Mouse (Mus musculus) embryonic facial prominence, embryonic 10.5 days (tissue): ENCODE data around the gene Ash1l. TPM values are rescaled to one million over a fixed set of nuclear protein-coding genes. Genes with fewer than 3 reads are reported as not detected.
A peak's percentile ranks its signal among the peaks of the same experiment; 100 is the strongest.

Experiments used
- DNase-seq: peaks from one replicate; pipeline ENCODE4 v3.0.0-alpha.2; 2017; ENCODE audit warnings: low spot score
- H3K27ac ChIP-seq: fragments of 300-500 bp; sonication (generic); replicated peaks from 2 replicates; pipeline ENCODE4 v1.5.1; 2016; ENCODE audit warnings: mild to moderate bottlenecking
- H3K27me3 ChIP-seq: fragments of 300-500 bp; sonication (generic); replicated peaks from 2 replicates; pipeline ENCODE4 v1.6.1; 2016; ENCODE audit warnings: low read depth, mild to moderate bottlenecking; ENCODE audit not compliant: poor library complexity, severe bottlenecking
- H3K36me3 ChIP-seq: fragments of 300-500 bp; sonication (generic); replicated peaks from 2 replicates; pipeline ENCODE4 v1.6.1; 2016; ENCODE audit warnings: mild to moderate bottlenecking, moderate library complexity
- H3K4me1 ChIP-seq: fragments of 300-500 bp; sonication (generic); 2 replicates; pipeline ENCODE4 v1.6.1; 2016
- H3K4me3 ChIP-seq: fragments of 300-500 bp; sonication (generic); 2 replicates; pipeline ENCODE4 v1.5.1; 2016; ENCODE audit warnings: mild to moderate bottlenecking, moderate library complexity
- H3K9me3 ChIP-seq: fragments of 300-500 bp; sonication (generic); 2 replicates; pipeline ENCODE4 v1.6.1; 2016; ENCODE audit warnings: mild to moderate bottlenecking
- WGBS: fragments of 180-500 bp; shearing (Covaris S2); methylation state at CpG from one replicate; pipeline ENCODE4 v1.1.7; 2016; 5-methylcytosine and 5-hydroxymethylcytosine counted together
- polyA plus RNA-seq: library from polyadenylated mRNA; unstranded; fragments of >200 nt; fragmentation: Nextera tagmentation; extraction: Ambion mirVana; gene quantifications from 2 replicates; pipeline ENCODE4 v1.2.1, GENCODE M21; 2016

Gene Ash1l
- polyA plus RNA-seq, result 14.9 and 16.3 TPM in 2 replicates

GRCm38 (mm10) chr3:88950576-88951326, at the start of gene Ash1l, which contains the start of gene Dap3:
Ash1l (plus strand) TSS chr3:88950622.
Dap3 (minus strand) TSS chr3:88951181.
- DNase-seq, result peak; percentile 85
- no peaks in the 10 kb centered on the region for H3K27me3 ChIP-seq
- H3K27ac ChIP-seq, result peak within 1 kb of the TSS; percentile 99
- WGBS, result under 1% methylated on average over 54 of the region's 64 CpGs
- H3K9me3 ChIP-seq, result no peaks in the 10 kb centered on the region
- H3K4me1 ChIP-seq, result peaks cover 35% of the 10 kb centered on the region
- H3K36me3 ChIP-seq, result 0 out of 2 replicates have a peak, but pooled peaks cover 2% of the 10 kb centered on the region
- H3K4me3 ChIP-seq, result peak within 1 kb of the TSS; percentile 94

DNA sequence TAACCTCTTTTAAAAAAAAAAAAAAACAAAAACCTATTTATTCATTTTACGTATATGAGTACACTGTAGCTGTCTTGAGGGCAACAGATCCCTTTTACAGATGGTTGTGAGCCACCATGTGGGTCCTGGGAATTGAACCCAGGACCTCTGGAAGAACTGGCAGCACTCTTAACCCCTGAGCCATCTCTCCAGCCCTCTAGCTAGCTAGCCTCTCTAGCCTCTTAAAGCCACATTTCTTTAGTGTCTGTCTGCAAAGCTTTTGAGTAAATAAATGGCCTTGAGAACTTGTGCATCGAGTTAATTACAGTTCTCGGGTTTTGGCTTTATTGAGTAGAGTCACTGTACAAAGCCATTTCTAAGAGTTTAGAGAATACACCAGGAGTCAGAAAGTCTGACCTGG, 45.6 kb upstream of the Ash1l start:
- peaks cover 100% of the 10 kb centered on the region for H3K36me3 ChIP-seq
- 93% methylated on average over 3 of the region's 3 CpGs for WGBS
- no peaks in the 10 kb centered on the region for H3K9me3 ChIP-seq
- no peak for DNase-seq
- no peak overlapping the region for H3K4me3 ChIP-seq
- H3K27me3 ChIP-seq, result no peaks in the 10 kb centered on the region
- H3K27ac ChIP-seq, result no peak overlapping the region
- no peaks in the 10 kb centered on the region for H3K4me1 ChIP-seq

DNA sequence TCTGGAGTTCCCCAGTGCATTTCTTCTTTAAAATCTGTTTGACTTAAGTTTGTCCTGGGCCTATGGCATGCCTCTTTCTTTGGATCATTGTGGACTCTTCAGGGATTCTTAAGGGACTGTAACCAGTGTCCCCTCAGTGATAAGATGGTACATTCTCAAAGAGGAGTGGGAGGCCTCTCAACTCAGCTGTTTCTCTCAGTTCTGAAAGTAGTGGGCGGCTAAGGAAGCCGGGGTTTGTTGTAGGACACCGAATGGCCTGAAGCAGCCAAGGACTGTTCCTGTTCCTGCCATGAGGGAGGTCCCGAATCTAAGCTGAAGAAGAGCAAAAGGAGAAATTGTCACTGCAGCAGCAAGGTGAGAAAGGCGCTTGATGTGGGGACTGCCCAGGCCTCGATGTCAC, 45.2 kb upstream of the Ash1l start:
- Histone ChIP-seq H3K9me3 (no peaks in the 10 kb centered on the region), H3K36me3 (peaks cover 100% of the 10 kb centered on the region), H3K27me3 (no peaks in the 10 kb centered on the region), H3K4me3 (no peak overlapping the region), H3K27ac (no peak overlapping the region), H3K4me1 (no peaks in the 10 kb centered on the region)
- DNase-seq, result no peak
- 93% methylated on average over 6 of the region's 6 CpGs for WGBS

DNA sequence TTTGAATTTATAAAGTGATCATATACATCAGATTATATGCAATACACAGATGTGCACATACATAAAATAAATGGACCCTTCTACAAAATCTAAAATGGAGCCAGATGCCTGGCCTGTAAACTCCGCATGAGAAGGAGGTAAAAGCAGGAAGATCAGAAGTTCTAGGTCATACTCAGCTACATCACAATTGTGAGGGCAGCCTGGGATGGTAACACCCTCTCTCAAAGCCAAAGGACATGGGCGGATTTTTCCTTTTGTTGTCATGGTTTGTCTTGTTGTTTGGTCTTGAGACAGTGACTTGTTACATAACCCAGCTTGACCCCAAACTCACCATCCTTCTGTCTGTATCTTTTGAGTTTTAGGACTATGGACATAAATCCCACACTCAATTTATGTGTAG, 44.7 kb upstream of the Ash1l start:
- no peaks in the 10 kb centered on the region for H3K9me3 ChIP-seq
- 86% methylated on average over 2 of the region's 2 CpGs for WGBS
- no peaks in the 10 kb centered on the region for H3K27me3 ChIP-seq
- peaks cover 100% of the 10 kb centered on the region for H3K36me3 ChIP-seq
- DNase-seq, result no peak
- no peak overlapping the region for H3K4me3 ChIP-seq
- no peak overlapping the region for H3K27ac ChIP-seq
- H3K4me1 ChIP-seq, result no peaks in the 10 kb centered on the region

DNA sequence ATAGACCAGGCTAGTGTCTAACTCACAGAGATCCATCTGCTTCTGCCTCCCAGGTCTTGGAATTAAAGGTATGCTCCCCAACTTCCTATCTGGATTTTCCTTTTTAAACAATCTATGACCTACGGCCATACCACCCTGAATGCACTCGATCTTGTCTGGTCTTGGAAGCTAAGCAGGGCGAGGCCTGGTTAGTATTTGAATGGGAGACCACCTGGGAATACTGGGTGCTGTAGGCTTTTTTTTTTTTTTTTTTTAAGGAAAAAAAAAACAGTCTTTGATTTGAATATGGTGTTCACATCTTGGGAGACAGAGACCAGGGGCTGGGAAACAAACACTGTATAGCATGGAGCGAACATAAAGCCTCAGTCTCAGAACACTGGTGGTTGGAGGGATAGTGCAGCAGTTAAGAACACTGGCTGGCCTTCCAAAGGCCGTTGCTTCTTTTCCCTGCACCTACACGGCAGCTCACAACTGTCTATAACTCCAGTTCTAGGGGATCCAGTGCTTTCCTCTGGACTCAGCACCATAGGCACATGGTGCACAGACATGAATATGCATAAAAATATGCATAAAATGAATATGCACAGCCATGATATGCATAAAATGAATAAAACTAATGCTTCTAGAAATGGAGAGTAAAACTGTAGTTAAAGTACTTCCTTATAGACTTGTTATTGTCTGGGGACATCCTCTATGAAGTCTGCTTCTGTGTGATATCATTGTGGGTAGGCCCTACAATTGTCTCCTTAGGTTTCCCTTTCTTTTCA, 43.8 kb upstream of the Ash1l start:
- Histone ChIP-seq H3K9me3 (no peaks in the 10 kb centered on the region), H3K36me3 (peaks cover 100% of the 10 kb centered on the region), H3K27me3 (no peaks in the 10 kb centered on the region), H3K4me3 (no peak overlapping the region), H3K27ac (no peak overlapping the region), H3K4me1 (no peaks in the 10 kb centered on the region)
- no peak for DNase-seq
- 92% methylated on average over 6 of the region's 6 CpGs for WGBS

GRCm38 (mm10) chr3:88912585-88912984, 37.8 kb upstream of the Ash1l start:
- H3K4me3 ChIP-seq, result peak overlapping the region; percentile 75
- WGBS, result 93% methylated on average over 7 of the region's 7 CpGs
- H3K27ac ChIP-seq, result no peak overlapping the region
- peaks cover 17% of the 10 kb centered on the region for H3K4me1 ChIP-seq
- no peak for DNase-seq
- H3K27me3 ChIP-seq, result no peaks in the 10 kb centered on the region
- no peaks in the 10 kb centered on the region for H3K9me3 ChIP-seq
- peaks cover 59% of the 10 kb centered on the region for H3K36me3 ChIP-seq

DNA sequence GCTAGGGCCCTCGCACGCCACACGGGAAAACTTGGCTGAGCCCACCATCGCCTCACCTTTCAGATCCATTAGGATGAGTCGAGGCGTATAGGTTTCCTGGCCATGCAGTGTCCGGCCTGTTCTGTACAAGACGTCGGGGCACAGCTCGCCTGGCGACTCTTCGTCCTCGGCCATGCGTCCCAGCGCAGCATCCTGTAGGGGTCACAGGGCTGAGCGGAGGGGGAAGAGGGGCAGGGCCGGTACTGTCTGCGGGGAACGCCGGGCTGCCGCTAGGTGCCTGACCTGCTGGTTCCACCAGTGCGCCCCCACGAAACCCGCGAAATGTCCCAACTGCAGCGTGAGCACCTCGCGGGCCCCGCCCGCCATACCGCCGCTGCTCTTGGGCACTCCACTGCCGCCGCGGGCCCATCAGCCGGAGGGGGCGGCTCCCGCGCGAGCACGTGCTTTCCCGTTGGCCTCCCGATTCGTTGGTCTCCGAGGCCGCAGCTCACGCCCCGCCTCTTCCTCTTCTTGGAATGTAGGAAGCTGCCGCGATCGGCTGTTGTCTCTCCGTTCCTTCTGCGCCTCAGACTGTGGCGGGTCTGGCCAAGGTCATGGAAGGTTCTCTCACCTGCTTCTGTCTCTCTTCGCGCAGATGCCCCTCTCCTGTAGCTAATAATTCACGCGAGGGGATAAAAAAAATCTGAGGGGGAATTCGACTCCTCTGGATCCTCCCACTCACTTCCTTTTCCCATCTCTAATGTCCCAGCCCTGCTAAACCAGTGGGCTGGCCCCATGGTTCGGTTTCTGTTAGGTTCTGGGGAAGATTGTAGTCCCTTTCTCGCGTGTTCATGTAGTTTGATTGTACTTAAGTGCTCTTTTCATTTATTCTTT, 36.7 kb upstream of the Ash1l start, which contains the start of gene Msto1:
TSS of gene Msto1 (minus strand) at position 489 of the 873 bp plus-strand sequence.
- Histone ChIP-seq H3K4me1 (peaks cover 17% of the 10 kb centered on the region), H3K36me3 (peaks cover 47% of the 10 kb centered on the region), H3K27ac (peak within 1 kb of the TSS; percentile 91), H3K27me3 (no peaks in the 10 kb centered on the region), H3K9me3 (no peaks in the 10 kb centered on the region), H3K4me3 (peak within 1 kb of the TSS; percentile 75)
- WGBS, result under 1% methylated on average over 62 of the region's 62 CpGs
- DNase-seq, result peak; percentile 95

- Histone ChIP-seq H3K36me3 (peaks cover 41% of the 10 kb centered on the region), H3K9me3 (no peaks in the 10 kb centered on the region), H3K4me1 (peaks cover 17% of the 10 kb centered on the region), H3K27ac (peak overlapping the region; percentile 91), H3K4me3 (peak overlapping the region; percentile 75), H3K27me3 (no peaks in the 10 kb centered on the region)
- WGBS, result 37% methylated on average over 8 of the region's 8 CpGs
- DNase-seq, result no peak
Observed at GRCm38 (mm10) chr3:88914384-88914810, 36.0 kb upstream of the Ash1l start.

DNA sequence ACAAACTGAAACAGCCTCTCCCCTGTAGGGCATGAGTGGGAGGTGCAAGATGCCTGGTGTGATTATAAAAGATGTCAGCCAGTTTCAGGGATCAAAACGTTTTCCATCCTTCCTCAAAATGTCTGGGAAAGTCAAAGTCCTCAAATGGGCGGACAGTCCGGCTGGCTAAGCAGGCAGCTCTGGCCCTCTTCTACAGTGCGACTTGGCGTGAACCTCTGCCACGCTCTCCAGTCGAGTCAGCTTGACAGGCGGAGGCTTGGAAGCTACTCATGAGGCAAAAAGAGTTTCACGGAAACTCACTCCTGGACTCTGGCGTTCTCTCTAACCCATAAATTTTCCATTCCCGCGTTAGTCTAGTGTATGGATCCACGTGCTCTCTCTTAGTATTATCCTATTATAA, 31.4 kb upstream of the Ash1l start:
- DNase-seq, result no peak
- Histone ChIP-seq H3K4me1 (peaks cover 6% of the 10 kb centered on the region), H3K27ac (no peak overlapping the region), H3K9me3 (peaks cover 5% of the 10 kb centered on the region; the same call in 1 of the 2 replicates), H3K27me3 (no peaks in the 10 kb centered on the region), H3K36me3 (peaks cover 45% of the 10 kb centered on the region), H3K4me3 (no peak overlapping the region)
- WGBS, result 86% methylated on average over 13 of the region's 13 CpGs

- H3K36me3 ChIP-seq, result peaks cover 66% of the 10 kb centered on the region
- no peak overlapping the region for H3K4me3 ChIP-seq
- no peak overlapping the region for H3K27ac ChIP-seq
- peaks cover 5% of the 10 kb centered on the region; the same call in 1 of the 2 replicates for H3K9me3 ChIP-seq
- WGBS, result 97% methylated on average over 9 of the region's 9 CpGs
- H3K4me1 ChIP-seq, result no peaks in the 10 kb centered on the region
- DNase-seq, result no peak
- no peaks in the 10 kb centered on the region for H3K27me3 ChIP-seq
Observed at GRCm38 (mm10) chr3:88921411-88921810, 29.0 kb upstream of the Ash1l start.

DNA sequence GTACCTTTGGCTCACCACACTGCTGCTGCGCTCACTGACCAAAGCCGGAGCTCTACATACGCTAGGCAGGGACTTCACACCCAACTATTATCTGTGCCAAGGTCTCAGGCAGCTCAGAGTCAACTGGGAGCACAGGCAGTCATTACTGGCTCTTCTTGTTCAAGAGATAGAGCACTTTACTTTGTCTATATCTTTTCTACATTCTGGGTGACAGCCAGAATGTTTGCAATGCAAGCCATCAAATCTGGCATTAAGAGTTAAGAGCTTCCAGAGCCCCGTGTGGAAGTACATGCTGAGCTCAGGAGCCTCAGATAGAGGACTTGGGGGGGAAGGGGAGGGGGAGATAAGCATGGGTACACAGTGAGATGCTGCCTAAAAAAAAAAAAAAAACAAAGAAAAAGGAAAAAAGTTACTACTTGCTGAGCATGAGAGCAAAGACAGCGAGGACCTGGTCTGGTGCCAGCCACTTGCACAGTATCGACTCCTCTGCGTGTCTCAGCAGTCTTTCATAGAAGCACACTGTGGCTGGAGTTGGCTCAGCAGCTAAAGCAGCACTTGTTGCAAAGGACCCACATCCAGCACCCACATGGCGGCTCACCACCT, 26.3 kb upstream of the Ash1l start:
- peaks cover 5% of the 10 kb centered on the region; the same call in 1 of the 2 replicates for H3K9me3 ChIP-seq
- H3K4me3 ChIP-seq, result no peak overlapping the region
- no peak overlapping the region for H3K27ac ChIP-seq
- H3K27me3 ChIP-seq, result no peaks in the 10 kb centered on the region
- H3K36me3 ChIP-seq, result peaks cover 93% of the 10 kb centered on the region
- no peaks in the 10 kb centered on the region for H3K4me1 ChIP-seq
- 92% methylated on average over 8 of the region's 8 CpGs for WGBS
- DNase-seq, result no peak

GRCm38 (mm10) chr3:88925651-88926050, 24.8 kb upstream of the Ash1l start:
- H3K4me1 ChIP-seq, result no peaks in the 10 kb centered on the region
- H3K9me3 ChIP-seq, result peaks cover 5% of the 10 kb centered on the region; the same call in 1 of the 2 replicates
- peaks cover 100% of the 10 kb centered on the region for H3K36me3 ChIP-seq
- no peaks in the 10 kb centered on the region for H3K27me3 ChIP-seq
- no peak overlapping the region for H3K27ac ChIP-seq
- DNase-seq, result no peak
- H3K4me3 ChIP-seq, result no peak overlapping the region
- 87% methylated on average over 2 of the region's 2 CpGs for WGBS
